Mouse (Mus musculus): ENCODE measurements around the gene Tceanc2.

The Tceanc2 gene

GRCm38 (mm10) chr4:107179561-107179960, 645 bp upstream of the Tceanc2 start:
- no peak for DNase-seq (ENCODE audit: extremely low read depth, low read depth, low spot score)

- peak; percentile 40 for DNase-seq (ENCODE audit: extremely low read depth, low read depth, low spot score)
These were observed 610 bp downstream of the Tceanc2 start, which contains the start of gene Tmem59 for GRCm38 (mm10) chr4:107178182-107178829. TSS of gene Tmem59 (plus strand) at chr4:107178399.

DNA sequence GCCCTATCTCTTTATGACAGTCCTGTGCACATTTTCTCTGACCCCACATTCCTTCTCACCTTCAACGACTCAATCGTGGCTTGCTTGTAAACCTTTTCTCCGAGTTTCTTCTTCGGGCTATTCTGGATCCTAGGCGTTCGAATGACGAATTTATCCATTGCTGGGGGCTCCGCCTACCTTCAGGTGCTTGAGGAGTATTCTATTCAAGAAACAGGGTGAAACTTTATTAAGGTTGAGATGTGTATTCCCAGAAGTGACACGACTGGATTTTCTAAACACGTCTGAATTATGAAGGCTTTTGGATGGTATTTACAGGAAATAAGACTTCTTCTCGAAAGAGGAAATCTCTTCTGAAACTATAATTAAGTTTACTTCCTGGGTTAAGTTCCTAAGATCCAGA, 1.4 kb downstream of the Tceanc2 start:
- DNase-seq (ENCODE audit: extremely low read depth, low read depth, low spot score) = no peak

- no peak for DNase-seq (ENCODE audit: extremely low read depth, low read depth, low spot score)
These were observed 11.1 kb downstream of the Tceanc2 start for GRCm38 (mm10) chr4:107167798-107168197.

- no peak for DNase-seq (ENCODE audit: extremely low read depth, low read depth, low spot score)
These were observed 12.2 kb downstream of the Tceanc2 start for GRCm38 (mm10) chr4:107166700-107167099.

DNA sequence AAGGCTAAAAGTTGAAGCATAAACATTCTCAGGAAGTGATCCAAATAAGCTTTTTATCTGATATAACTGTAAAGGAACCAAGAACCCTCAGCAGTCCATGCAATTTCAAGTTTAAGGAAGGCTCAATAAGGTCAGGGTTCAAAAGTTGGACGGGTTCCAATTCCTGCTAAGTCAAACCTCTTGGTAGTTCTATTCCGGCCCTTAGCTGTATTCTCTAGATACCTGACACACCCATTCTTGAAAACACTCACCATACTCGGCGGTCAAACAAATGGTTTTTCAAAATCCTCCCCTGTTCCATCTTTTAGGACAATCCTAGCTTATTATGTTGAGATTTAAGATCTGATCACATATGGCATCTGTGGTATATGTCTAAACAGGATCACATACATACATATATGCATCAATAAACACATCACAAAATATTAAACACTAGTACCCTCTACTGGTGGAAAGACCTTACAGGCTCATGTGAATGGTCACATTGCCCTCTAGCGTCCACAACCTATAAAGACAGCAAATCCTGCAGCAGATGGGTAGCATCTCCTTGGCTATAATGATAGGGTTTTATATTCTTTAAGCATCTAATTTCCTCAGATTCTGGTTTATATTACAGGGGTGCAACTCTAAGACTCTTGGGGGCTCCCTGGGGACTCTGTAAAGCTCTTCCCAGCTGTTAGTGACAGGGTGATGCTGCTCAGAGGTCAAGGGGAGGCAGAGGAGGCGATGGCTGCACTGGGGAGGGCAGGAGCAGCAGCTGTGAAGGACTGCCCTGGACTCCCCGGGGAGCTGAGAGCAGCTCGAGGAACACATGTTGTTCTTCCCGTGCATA, 14.9 kb downstream of the Tceanc2 start:
- no peak for DNase-seq (ENCODE audit: extremely low read depth, low read depth, low spot score)

DNA sequence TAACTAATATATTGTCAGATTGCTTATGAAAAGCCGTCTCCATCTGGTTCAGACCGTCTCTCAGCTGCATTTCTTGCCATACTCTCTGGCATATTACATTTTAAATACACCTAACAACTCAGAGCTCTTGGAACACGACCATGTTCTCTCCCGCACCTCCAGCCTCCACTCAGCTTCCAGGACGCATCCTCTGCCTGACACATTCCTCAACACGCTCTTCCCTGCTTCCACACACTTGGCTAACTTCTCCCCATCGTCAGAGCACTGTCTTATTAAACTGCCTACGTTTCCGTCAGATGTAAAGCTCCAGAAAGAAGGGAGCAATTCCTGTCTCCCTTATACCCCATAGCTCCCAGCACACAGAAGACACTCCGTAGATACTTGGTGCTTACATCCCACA, 15.6 kb downstream of the Tceanc2 start:
- no peak for DNase-seq (ENCODE audit: extremely low read depth, low read depth, low spot score)

GRCm38 (mm10) chr4:107160181-107160580, 18.7 kb downstream of the Tceanc2 start:
- DNase-seq (ENCODE audit: extremely low read depth, low read depth, low spot score) = peak; percentile 88

GRCm38 (mm10) chr4:107159166-107159773, 19.6 kb downstream of the Tceanc2 start:
- DNase-seq (ENCODE audit: extremely low read depth, low read depth, low spot score) = no peak

GRCm38 (mm10) chr4:107156983-107157401, 21.9 kb downstream of the Tceanc2 start:
- no peak for DNase-seq (ENCODE audit: extremely low read depth, low read depth, low spot score)

GRCm38 (mm10) chr4:107152571-107152970, 26.3 kb downstream of the Tceanc2 start:
- no peak for DNase-seq (ENCODE audit: extremely low read depth, low read depth, low spot score)

- no peak for DNase-seq (ENCODE audit: extremely low read depth, low read depth, low spot score)
These were observed 27.9 kb downstream of the Tceanc2 start for GRCm38 (mm10) chr4:107150991-107151390.

GRCm38 (mm10) chr4:107143511-107143910, 35.4 kb downstream of the Tceanc2 start:
- no peak for DNase-seq (ENCODE audit: extremely low read depth, low read depth, low spot score)

DNA sequence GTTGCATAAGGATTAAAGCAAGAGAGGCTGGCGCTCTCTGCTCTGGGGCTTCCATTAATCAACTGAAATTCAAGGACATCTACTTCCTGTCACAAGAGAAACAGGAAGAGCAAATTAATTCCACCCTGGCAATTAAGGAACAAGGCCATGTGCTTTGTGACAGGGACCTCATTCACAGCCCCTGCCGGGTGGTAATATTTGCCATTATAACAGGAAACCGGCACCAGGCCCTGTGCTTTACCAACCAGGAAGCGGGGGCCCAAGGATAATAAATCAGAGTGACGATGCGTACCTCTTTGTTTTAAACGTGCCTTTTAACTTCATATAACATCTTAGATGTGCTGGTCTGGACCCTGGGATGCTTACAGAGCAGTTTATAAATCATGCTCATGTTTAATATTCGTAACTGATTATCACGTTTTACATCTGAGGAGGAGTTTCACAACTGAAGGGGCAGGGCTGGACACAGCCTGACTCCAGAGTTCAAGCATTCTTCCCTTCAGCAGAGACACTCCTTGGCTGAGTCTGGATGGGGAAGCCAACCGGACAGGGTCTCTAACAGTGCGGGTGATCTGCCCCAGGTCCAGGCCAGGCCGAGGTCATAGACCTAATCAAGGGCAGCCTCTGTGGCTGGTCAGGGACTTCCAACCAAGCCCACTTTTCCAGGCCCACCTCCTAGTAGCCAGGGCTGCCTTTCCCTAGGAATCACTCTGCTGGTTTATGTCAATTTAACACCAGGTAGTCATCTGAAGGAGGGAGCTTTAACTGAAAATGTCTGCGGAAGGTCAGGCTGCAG, 38.9 kb downstream of the Tceanc2 start:
- no peak for DNase-seq (ENCODE audit: extremely low read depth, low read depth, low spot score)

GRCm38 (mm10) chr4:107138948-107139835, 39.7 kb downstream of the Tceanc2 start:
- DNase-seq (ENCODE audit: extremely low read depth, low read depth, low spot score) = no peak

GRCm38 (mm10) chr4:107136531-107136930, 42.4 kb downstream of the Tceanc2 start:
- DNase-seq (ENCODE audit: extremely low read depth, low read depth, low spot score) = no peak

GRCm38 (mm10) chr4:107135663-107136062, 43.3 kb downstream of the Tceanc2 start:
- no peak for DNase-seq (ENCODE audit: extremely low read depth, low read depth, low spot score)

DNA sequence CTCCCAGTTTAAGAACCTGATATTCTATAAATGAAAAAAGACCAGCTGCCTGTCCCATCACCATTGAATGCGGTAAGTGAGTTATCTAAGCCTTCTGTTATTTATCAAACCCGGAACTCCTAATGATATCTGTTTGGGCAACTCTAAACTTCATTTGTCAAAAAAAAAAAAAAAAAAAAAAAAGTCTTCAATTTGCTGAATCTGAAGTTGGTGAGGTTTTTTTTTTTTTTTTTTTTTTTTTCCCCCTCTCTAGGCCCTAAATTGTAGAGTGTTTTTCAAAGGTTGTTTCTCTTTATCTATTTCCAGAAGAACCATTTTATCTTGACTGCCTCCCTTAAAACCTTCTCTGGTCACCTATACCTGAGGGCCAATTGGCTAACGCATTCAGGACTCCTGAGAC, 44.0 kb downstream of the Tceanc2 start:
- DNase-seq (ENCODE audit: extremely low read depth, low read depth, low spot score) = no peak

- no peak for DNase-seq (ENCODE audit: extremely low read depth, low read depth, low spot score)
These were observed 48.4 kb downstream of the Tceanc2 start for GRCm38 (mm10) chr4:107130534-107130933.

- DNase-seq (ENCODE audit: extremely low read depth, low read depth, low spot score) = no peak
These were observed 49.5 kb downstream of the Tceanc2 start for GRCm38 (mm10) chr4:107129373-107129772.
